Mouse (Mus musculus) neural tube, embryonic 11.5 days (tissue): Measurements from ENCODE around the gene Hdgfl3. TPM values are rescaled to one million over a fixed set of nuclear protein-coding genes. Genes with fewer than 3 reads are reported as not detected.

Source experiments
- ATAC-seq: fragments of 200-750 bp; cut with Nextera tagmentation; 2 replicates; pipeline ENCODE4 v1.8.0; 2017; ENCODE audit warnings: moderate number of reproducible peaks, mild to moderate bottlenecking, moderate TSS enrichment, moderate library complexity; ENCODE audit not compliant: insufficient read depth, low FRiP score, low TSS enrichment
- DNase-seq: peaks from one replicate; pipeline ENCODE4 v3.0.0-alpha.2; 2015; ENCODE audit warnings: low spot score
- H3K27ac ChIP-seq: fragments of 300-500 bp; sonication (generic); 2 replicates; pipeline ENCODE4 v1.5.1; 2014; ENCODE audit warnings: low read depth, mild to moderate bottlenecking, low read length
- H3K27me3 ChIP-seq: fragments of 300-500 bp; sonication (generic); 2 replicates; pipeline ENCODE4 v1.6.1; 2014; ENCODE audit warnings: mild to moderate bottlenecking, low read length, mixed read lengths; ENCODE audit not compliant: control insufficient read depth, insufficient read depth
- H3K36me3 ChIP-seq: fragments of 300-500 bp; sonication (generic); 2 replicates; pipeline ENCODE4 v1.6.1; 2014; ENCODE audit warnings: mild to moderate bottlenecking, low read length, moderate library complexity, mixed read lengths; ENCODE audit not compliant: control insufficient read depth, insufficient read depth
- H3K4me1 ChIP-seq: fragments of 300-500 bp; sonication (generic); 2 replicates; pipeline ENCODE4 v1.6.1; 2014; ENCODE audit warnings: low read length, mixed read lengths; ENCODE audit not compliant: control insufficient read depth, insufficient read depth
- H3K4me2 ChIP-seq: fragments of 300-500 bp; sonication (generic); 2 replicates; pipeline ENCODE4 v1.6.1; 2014; ENCODE audit warnings: low read depth, mild to moderate bottlenecking, moderate library complexity
- H3K4me3 ChIP-seq: fragments of 300-500 bp; sonication (generic); 2 replicates; pipeline ENCODE4 v1.5.1; 2014; ENCODE audit warnings: low read depth, low read length
- H3K9ac ChIP-seq: fragments of 300-500 bp; sonication (generic); 2 replicates; pipeline ENCODE4 v1.6.1; 2014; ENCODE audit warnings: mild to moderate bottlenecking, low read length
- H3K9me3 ChIP-seq: fragments of 300-500 bp; sonication (generic); 2 replicates; pipeline ENCODE4 v1.6.1; 2016; ENCODE audit warnings: low read length; ENCODE audit not compliant: control insufficient read depth
- WGBS: fragments of 180-500 bp; shearing (Covaris S2); extraction: QIAGEN DNeasy Blood & Tissue Kit; methylation state at CpG from one replicate; pipeline ENCODE4 v1.1.7; 2014; 5-methylcytosine and 5-hydroxymethylcytosine counted together
- polyA plus RNA-seq: library from polyadenylated mRNA; unstranded; fragments of >200 nt; fragmentation: Nextera tagmentation; extraction: Ambion mirVana; gene quantifications from 2 replicates; pipeline ENCODE4 v1.2.1, GENCODE M21; 2014

Gene Hdgfl3
- polyA plus RNA-seq, 1 experiment from 2014 or later: 40.3 TPM

GRCm38 (mm10) chr7:81959704-81960103, 25.4 kb upstream of the Hdgfl3 start:
- Histone ChIP-seq H3K27ac (no peak overlapping the region), H3K27me3 (no peaks in the 10 kb centered on the region), H3K4me1 (no peaks in the 10 kb centered on the region), H3K36me3 (no peaks in the 10 kb centered on the region), H3K9me3 (no peaks in the 10 kb centered on the region), H3K4me3 (no peak overlapping the region), H3K9ac (no peak overlapping the region), H3K4me2 (no peak overlapping the region)
- ATAC-seq: no peak
- WGBS: 7% methylated on average over 3 of the region's 3 CpGs
- DNase-seq: peak; percentile 47

- Histone ChIP-seq H3K4me3 (no peak overlapping the region), H3K27ac (no peak overlapping the region), H3K9ac (no peak overlapping the region), H3K4me1 (no peaks in the 10 kb centered on the region), H3K4me2 (no peak overlapping the region), H3K27me3 (no peaks in the 10 kb centered on the region), H3K36me3 (no peaks in the 10 kb centered on the region), H3K9me3 (no peaks in the 10 kb centered on the region)
- DNase-seq (no peak), ATAC-seq (no peak)
Observed at GRCm38 (mm10) chr7:81954208-81954846, 20.1 kb upstream of the Hdgfl3 start.

- H3K27ac ChIP-seq: no peak overlapping the region
- H3K4me2 ChIP-seq: no peak overlapping the region
- ATAC-seq: no peak
- no peaks in the 10 kb centered on the region for H3K36me3 ChIP-seq
- H3K27me3 ChIP-seq: no peaks in the 10 kb centered on the region
- H3K4me1 ChIP-seq: no peaks in the 10 kb centered on the region
- no peak overlapping the region for H3K4me3 ChIP-seq
- no peaks in the 10 kb centered on the region for H3K9me3 ChIP-seq
- 87% methylated on average over 2 of the region's 2 CpGs for WGBS
- no peak overlapping the region for H3K9ac ChIP-seq
- no peak for DNase-seq
Observed at GRCm38 (mm10) chr7:81950499-81950898, 16.2 kb upstream of the Hdgfl3 start.

- ATAC-seq (no peak), DNase-seq (peak; percentile 42)
- Histone ChIP-seq H3K27ac (no peak overlapping the region), H3K36me3 (no peaks in the 10 kb centered on the region), H3K27me3 (no peaks in the 10 kb centered on the region), H3K9me3 (no peaks in the 10 kb centered on the region), H3K4me3 (no peak overlapping the region), H3K4me2 (no peak overlapping the region), H3K4me1 (no peaks in the 10 kb centered on the region), H3K9ac (no peak overlapping the region)
- 20% methylated on average over 4 of the region's 4 CpGs for WGBS
Observed at GRCm38 (mm10) chr7:81945398-81945797, 11.1 kb upstream of the Hdgfl3 start.

GRCm38 (mm10) chr7:81934806-81935205, 533 bp upstream of the Hdgfl3 start:
- WGBS: 6% methylated on average over 5 of the region's 5 CpGs
- no peaks in the 10 kb centered on the region for H3K9me3 ChIP-seq
- H3K27me3 ChIP-seq: no peaks in the 10 kb centered on the region
- DNase-seq (no peak), ATAC-seq (no peak; the same call in 1 of the 2 replicates)
- peaks cover 13% of the 10 kb centered on the region for H3K4me1 ChIP-seq
- H3K4me3 ChIP-seq: peak overlapping the region; percentile 70
- no peaks in the 10 kb centered on the region for H3K36me3 ChIP-seq
- H3K9ac ChIP-seq: peak overlapping the region; percentile 98
- H3K4me2 ChIP-seq: peak overlapping the region; percentile 80
- H3K27ac ChIP-seq: peak overlapping the region; percentile 95

- peaks cover 13% of the 10 kb centered on the region for H3K4me1 ChIP-seq
- H3K4me2 ChIP-seq: peak overlapping the region; percentile 80
- H3K27me3 ChIP-seq: no peaks in the 10 kb centered on the region
- DNase-seq (peak; percentile 75), ATAC-seq (peak; percentile 65)
- H3K36me3 ChIP-seq: no peaks in the 10 kb centered on the region
- no peaks in the 10 kb centered on the region for H3K9me3 ChIP-seq
- peak overlapping the region; percentile 95 for H3K27ac ChIP-seq
- peak overlapping the region; percentile 98 for H3K9ac ChIP-seq
- H3K4me3 ChIP-seq: peak overlapping the region; percentile 70
- under 1% methylated on average over 66 of the region's 103 CpGs for WGBS
Observed at GRCm38 (mm10) chr7:81933601-81934266, 539 bp downstream of the Hdgfl3 start.

- Histone ChIP-seq H3K4me2 (peak overlapping the region; percentile 80), H3K9ac (peak overlapping the region; percentile 98), H3K27me3 (no peaks in the 10 kb centered on the region), H3K36me3 (no peaks in the 10 kb centered on the region), H3K4me1 (peaks cover 13% of the 10 kb centered on the region), H3K9me3 (no peaks in the 10 kb centered on the region), H3K4me3 (peak overlapping the region; percentile 70), H3K27ac (peak overlapping the region; percentile 95)
- ATAC-seq (peak; percentile 51; the same call in 1 of the 2 replicates), DNase-seq (no peak)
- 7% methylated on average over 23 of the region's 23 CpGs for WGBS
Observed at GRCm38 (mm10) chr7:81933061-81933600, 1.1 kb downstream of the Hdgfl3 start.

- ATAC-seq (no peak), DNase-seq (no peak)
- WGBS: 38% methylated on average over 5 of the region's 5 CpGs
- Histone ChIP-seq H3K4me2 (peak overlapping the region; percentile 80), H3K4me3 (peak overlapping the region; percentile 70), H3K27me3 (no peaks in the 10 kb centered on the region), H3K36me3 (no peaks in the 10 kb centered on the region), H3K9me3 (no peaks in the 10 kb centered on the region), H3K4me1 (peaks cover 13% of the 10 kb centered on the region), H3K9ac (peak overlapping the region; percentile 98), H3K27ac (no peak overlapping the region)
Observed at GRCm38 (mm10) chr7:81932521-81933045, 1.7 kb downstream of the Hdgfl3 start.
